Mouse (Mus musculus) brown adipose tissue, adult 24 weeks (tissue): Measurements from ENCODE around the gene Clta. TPM values are rescaled to one million over a fixed set of nuclear protein-coding genes. Genes with fewer than 3 reads are reported as not detected.
A peak's percentile ranks its signal among the peaks of the same experiment; 100 is the strongest.

Experiments
- H3K27ac ChIP-seq: fragments of 200-500 bp; replicated peaks from 2 replicates; pipeline ENCODE4 v1.5.1; 2012; ENCODE audit warnings: low read depth, mild to moderate bottlenecking, low read length
- H3K4me1 ChIP-seq: fragments of 200-500 bp; 2 replicates; pipeline ENCODE4 v1.6.1; 2012; ENCODE audit warnings: low read length, mixed read lengths; ENCODE audit not compliant: control insufficient read depth, insufficient read depth, insufficient read length
- H3K4me3 ChIP-seq: fragments of 200-500 bp; 2 replicates; pipeline ENCODE4 v1.5.1; 2012; ENCODE audit warnings: low read depth, mild to moderate bottlenecking, low read length, moderate library complexity; ENCODE audit not compliant: insufficient read depth
- polyA plus RNA-seq: library from polyadenylated mRNA; stranded (reverse); fragments of >200 nt; gene quantifications from 2 replicates; pipeline ENCODE4 v1.2.4, GENCODE M21; 2012; ENCODE audit not compliant: missing spikeins, insufficient read depth, insufficient read length

Gene Clta
- polyA plus RNA-seq, 1 experiment, result 140 TPM

DNA sequence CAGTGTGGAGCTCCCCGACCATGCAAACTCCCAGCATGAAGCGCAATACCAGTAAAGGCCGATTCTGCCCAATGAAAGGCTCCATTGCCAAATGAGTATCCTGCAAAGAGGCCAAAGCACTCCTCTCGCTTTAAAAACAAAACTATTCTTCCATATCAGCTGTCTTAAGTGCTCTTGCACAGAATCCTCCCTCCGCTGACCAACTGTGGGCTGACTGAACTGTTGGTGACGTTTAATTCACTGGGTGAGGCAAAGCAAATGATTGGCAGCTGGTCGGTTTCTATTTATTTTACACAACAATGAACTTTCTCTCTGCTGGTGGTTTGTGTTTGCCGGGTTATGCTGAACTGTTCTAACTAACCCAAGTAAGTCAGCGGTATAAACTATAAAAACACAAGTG, 64.5 kb downstream of the Clta start:
- H3K27ac ChIP-seq, result 0 out of 2 replicates have a peak overlapping the region, but pooled peaks have one; percentile 2

GRCm38 (mm10) chr4:44069411-44069810, 65.2 kb downstream of the Clta start:
- H3K27ac ChIP-seq, result no peak overlapping the region
- H3K4me3 ChIP-seq, result no peak overlapping the region
- peaks cover 22% of the 10 kb centered on the region for H3K4me1 ChIP-seq

More for the DNA sequence above, 64.5 kb downstream of the Clta start:
- H3K4me1 ChIP-seq, result peaks cover 22% of the 10 kb centered on the region
- H3K4me3 ChIP-seq, result no peak overlapping the region

- peak overlapping the region; percentile 85 for H3K4me3 ChIP-seq
- H3K27ac ChIP-seq, result no peak overlapping the region
- H3K4me1 ChIP-seq, result peaks cover 22% of the 10 kb centered on the region
Measured at GRCm38 (mm10) chr4:44070641-44071040, 66.4 kb downstream of the Clta start.

- Histone ChIP-seq H3K4me1 (peaks cover 18% of the 10 kb centered on the region), H3K4me3 (peak overlapping the region; percentile 85), H3K27ac (peak overlapping the region; percentile 59)
Measured at GRCm38 (mm10) chr4:44071741-44072145, 67.5 kb downstream of the Clta start.

DNA sequence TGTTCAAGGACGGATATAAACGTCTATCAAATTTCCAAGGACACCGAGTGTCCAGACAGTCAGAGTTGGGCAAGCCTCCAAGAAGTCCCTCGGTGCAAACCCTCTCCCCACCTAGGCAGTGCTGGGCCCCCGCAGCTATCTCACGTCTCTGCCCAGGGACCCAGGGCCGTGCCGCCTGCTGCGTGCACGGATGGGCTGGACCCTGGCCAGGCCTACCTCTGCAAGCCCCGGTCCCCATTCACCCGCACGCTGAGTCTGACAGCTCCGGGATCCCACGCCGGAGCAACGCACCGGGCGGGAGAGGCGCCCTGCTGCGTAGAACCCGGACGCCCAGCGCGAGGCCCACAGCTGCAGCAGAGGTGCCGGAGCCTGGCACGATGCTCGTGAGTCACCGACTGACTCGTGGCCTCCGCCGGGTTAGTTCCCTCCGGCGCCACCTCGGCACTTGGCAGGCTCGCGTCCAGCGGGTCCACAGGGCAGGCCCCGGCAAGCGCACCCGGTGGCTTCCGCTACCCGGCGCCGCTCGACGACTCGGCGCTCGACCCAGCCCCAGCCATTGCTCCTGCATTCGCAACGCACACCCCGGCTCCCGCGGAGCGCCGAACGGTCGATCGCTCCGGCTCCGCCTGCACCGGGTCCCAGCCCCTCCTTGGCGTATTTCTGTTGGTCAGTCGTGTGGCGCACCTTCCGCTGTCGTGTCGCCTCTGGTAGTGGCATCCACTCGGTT, 68.1 kb downstream of the Clta start:
- H3K27ac ChIP-seq, result peak overlapping the region; percentile 59
- H3K4me3 ChIP-seq, result peak overlapping the region; percentile 85
- H3K4me1 ChIP-seq, result peaks cover 15% of the 10 kb centered on the region; the same call in 1 of the 2 replicates

DNA sequence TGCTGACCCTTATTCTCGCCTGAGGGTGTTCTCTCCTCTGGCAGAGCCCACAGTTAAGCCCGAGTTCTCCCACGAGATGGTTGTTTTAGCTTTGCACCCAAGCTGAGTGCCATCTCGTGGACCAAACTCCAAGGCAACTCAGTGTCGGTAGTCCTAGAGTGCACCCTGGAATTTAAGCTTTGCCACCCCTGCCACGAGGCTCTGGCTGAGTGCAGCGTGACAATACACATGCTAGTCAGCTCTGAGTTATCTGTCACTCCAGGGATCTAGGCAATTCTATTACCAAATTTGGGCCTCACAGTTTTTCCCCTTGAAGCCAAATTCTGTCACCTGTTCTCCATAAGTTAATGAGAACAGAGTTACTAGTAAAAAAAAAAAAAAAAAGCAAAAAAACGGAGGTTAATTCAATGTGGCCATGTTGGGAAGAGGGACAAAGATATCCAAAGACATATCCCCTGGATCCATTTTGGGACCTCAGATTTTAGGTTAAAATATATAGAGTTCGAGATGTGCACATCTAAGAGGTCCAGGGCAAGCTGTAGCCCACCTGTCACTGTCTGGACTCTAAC, 68.7 kb downstream of the Clta start:
- Histone ChIP-seq H3K27ac (peak overlapping the region; percentile 53), H3K4me1 (peaks cover 11% of the 10 kb centered on the region; the same call in 1 of the 2 replicates), H3K4me3 (peak overlapping the region; percentile 85)

GRCm38 (mm10) chr4:44073799-44074198, 69.5 kb downstream of the Clta start:
- no peak overlapping the region for H3K4me3 ChIP-seq
- peaks cover 8% of the 10 kb centered on the region; the same call in 1 of the 2 replicates for H3K4me1 ChIP-seq
- no peak overlapping the region for H3K27ac ChIP-seq

DNA sequence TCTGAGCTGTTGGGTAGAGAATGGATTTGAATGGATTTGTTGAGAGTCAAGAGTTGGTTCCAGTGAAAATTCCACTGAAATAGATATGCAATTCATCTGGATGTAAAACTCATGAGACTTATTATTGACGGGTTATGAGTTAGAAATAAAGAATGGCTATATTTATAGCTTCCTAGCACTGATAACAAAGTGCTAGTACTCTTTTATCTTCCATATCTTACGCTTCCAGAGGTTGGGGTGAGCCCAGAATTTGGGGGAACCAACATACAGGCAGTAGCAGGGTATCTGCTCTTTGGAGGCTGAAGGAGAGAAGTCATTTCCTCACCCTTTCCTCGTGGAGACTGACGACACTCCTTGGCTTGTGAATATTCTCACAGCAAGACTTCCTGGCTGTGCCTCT, 70.2 kb downstream of the Clta start:
- H3K4me3 ChIP-seq, result no peak overlapping the region
- peaks cover 7% of the 10 kb centered on the region; the same call in 1 of the 2 replicates for H3K4me1 ChIP-seq
- H3K27ac ChIP-seq, result no peak overlapping the region

GRCm38 (mm10) chr4:44078358-44078933, 74.2 kb downstream of the Clta start:
- H3K27ac ChIP-seq, result no peak overlapping the region

More at GRCm38 (mm10) chr4:44078358-44078933, 74.2 kb downstream of the Clta start:
- Histone ChIP-seq H3K4me1 (peaks cover 4% of the 10 kb centered on the region; the same call in 1 of the 2 replicates), H3K4me3 (no peak overlapping the region)

Other genes with a start within 250 kb of the Clta start
- gene Olfr159, start 233.4 kb upstream of the Clta start, polyA plus RNA-seq, result not detected in 2 replicates
- gene Olfr156, start 180.6 kb upstream of the Clta start, polyA plus RNA-seq, result not detected in 2 replicates
- not detected in 2 replicates for gene Olfr157, start 164.3 kb upstream of the Clta start, polyA plus RNA-seq
- not detected in 2 replicates for gene Olfr155, start 152.9 kb upstream of the Clta start, polyA plus RNA-seq
- gene Reck, start 128.9 kb upstream of the Clta start, polyA plus RNA-seq, result 2.0 and 2.4 TPM in 2 replicates
- gene Glipr2, start 47.1 kb upstream of the Clta start, polyA plus RNA-seq, result 2.9 and 4.3 TPM in 2 replicates
- not detected in 2 replicates for gene Ccin, start 21.0 kb upstream of the Clta start, polyA plus RNA-seq
- 17.4 and 17.8 TPM in 2 replicates for gene Gne, start 79.7 kb downstream of the Clta start, polyA plus RNA-seq
- gene Rnf38, start 229.3 kb downstream of the Clta start, polyA plus RNA-seq, result 8.6 and 26.0 TPM in 2 replicates